Mouse (Mus musculus) thymus, adult 2 months (tissue): Measurements from ENCODE around the gene Vac14. TPM values are rescaled to one million over a fixed set of nuclear protein-coding genes. Genes with fewer than 3 reads are reported as not detected.

Source experiments
- DNase-seq: peaks from one replicate; pipeline ENCODE4 v3.0.0; 2021
- H3K27ac ChIP-seq: fragments of 200-500 bp; 2 replicates; pipeline ENCODE4 v1.5.1; 2012; ENCODE audit warnings: low read length, control low read depth; ENCODE audit not compliant: control insufficient read depth, insufficient read depth
- H3K27me3 ChIP-seq: fragments of 200-500 bp; 2 replicates; pipeline ENCODE4 v1.6.1; 2012; ENCODE audit warnings: mild to moderate bottlenecking, low read length, moderate library complexity, mixed read lengths; ENCODE audit not compliant: control insufficient read depth, insufficient read depth
- H3K36me3 ChIP-seq: fragments of 200-500 bp; 2 replicates; pipeline ENCODE4 v1.6.1; 2012; ENCODE audit warnings: mild to moderate bottlenecking, low read length, moderate library complexity; ENCODE audit not compliant: control insufficient read depth, insufficient read depth
- H3K4me1 ChIP-seq: fragments of 200-500 bp; replicated peaks from 2 replicates; pipeline ENCODE4 v1.6.1; 2012; ENCODE audit warnings: low read length; ENCODE audit not compliant: control insufficient read depth, insufficient read depth
- H3K4me3 ChIP-seq: fragments of 200-500 bp; 2 replicates; pipeline ENCODE4 v1.5.1; 2012; ENCODE audit warnings: mild to moderate bottlenecking, low read length, control low read depth, moderate library complexity; ENCODE audit not compliant: control insufficient read depth, insufficient read depth
- CTCF ChIP-seq: fragments of 200-500 bp; IDR thresholded peaks from 2 replicates; pipeline ENCODE4 v1.5.1; 2012; ENCODE audit warnings: mild to moderate bottlenecking, control low read depth, low read length, moderate library complexity, borderline replicate concordance; ENCODE audit not compliant: control insufficient read depth, poor library complexity, insufficient read depth; ENCODE audit errors: extremely low read depth
- POLR2A ChIP-seq: fragments of 200-500 bp; IDR thresholded peaks from 2 replicates; pipeline ENCODE4 v1.6.1; 2012; ENCODE audit warnings: mild to moderate bottlenecking, low read length, control low read depth, moderate library complexity; ENCODE audit not compliant: control insufficient read depth, poor library complexity, insufficient read depth; ENCODE audit errors: extremely low read depth
- WGBS: fragments of 180-500 bp; shearing (Covaris S2); methylation state at CpG from one replicate; pipeline ENCODE4 v1.1.7; 2018; 5-methylcytosine and 5-hydroxymethylcytosine counted together
- polyA plus RNA-seq: library from polyadenylated mRNA; depleted of rRNA; stranded (reverse); fragments of >200 nt; gene quantifications from 2 replicates; pipeline ENCODE4 v1.2.3, GENCODE M21; 2012

Gene Vac14
- polyA plus RNA-seq, 1 experiment: 59.4 TPM

DNA sequence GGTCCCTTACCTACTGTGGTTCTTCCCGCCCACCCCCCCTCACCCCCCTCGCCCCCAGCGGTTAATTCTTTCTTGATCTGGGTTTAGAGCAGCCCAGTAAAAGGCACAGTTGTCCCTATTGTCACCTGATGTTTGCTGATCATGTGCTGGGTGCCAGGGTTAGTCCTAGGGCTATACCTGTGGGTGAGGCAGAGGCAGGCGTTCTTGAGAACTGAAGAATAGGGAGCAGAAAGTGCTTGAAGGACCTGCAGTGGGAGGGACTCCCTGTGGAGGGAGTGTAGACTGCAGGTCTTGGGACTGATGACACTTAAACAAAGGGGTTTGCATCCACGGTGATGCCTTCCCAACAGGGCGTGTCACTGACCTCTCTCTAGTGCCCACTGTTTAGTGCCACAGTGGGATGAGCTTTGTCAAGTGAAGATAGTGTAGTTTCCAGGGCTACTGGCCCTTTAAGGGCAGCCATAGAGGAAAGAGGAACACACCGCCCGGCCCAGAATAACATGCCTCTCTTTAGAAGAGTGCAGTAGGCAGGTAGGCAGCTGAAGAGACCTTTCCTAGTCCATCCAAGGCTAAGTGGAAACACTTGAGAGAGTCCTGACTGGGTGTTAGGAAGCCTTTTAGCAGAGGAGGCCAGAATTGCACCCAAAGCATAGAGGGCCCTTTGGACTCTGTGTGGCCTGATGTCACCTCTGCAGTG is 51.7 kb downstream of the Vac14 start:
- no peaks in the 10 kb centered on the region for H3K27me3 ChIP-seq
- no peak overlapping the region for H3K27ac ChIP-seq
- H3K4me1 ChIP-seq: no peaks in the 10 kb centered on the region
- 76% methylated on average over 8 of the region's 8 CpGs for WGBS
- TF ChIP-seq POLR2A: no peak
- no peak for TF ChIP-seq CTCF
- H3K36me3 ChIP-seq: no peaks in the 10 kb centered on the region
- DNase-seq: no peak
- H3K4me3 ChIP-seq: no peak overlapping the region

GRCm38 (mm10) chr8:110671309-110671708 is 52.9 kb downstream of the Vac14 start:
- no peaks in the 10 kb centered on the region for H3K27me3 ChIP-seq
- 83% methylated on average over 6 of the region's 6 CpGs for WGBS
- DNase-seq: no peak
- H3K4me1 ChIP-seq: no peaks in the 10 kb centered on the region
- H3K36me3 ChIP-seq: no peaks in the 10 kb centered on the region
- TF ChIP-seq CTCF (no peak), POLR2A (no peak)
- no peak overlapping the region for H3K27ac ChIP-seq
- H3K4me3 ChIP-seq: no peak overlapping the region

- no peaks in the 10 kb centered on the region for H3K36me3 ChIP-seq
- no peaks in the 10 kb centered on the region for H3K27me3 ChIP-seq
- WGBS: 95% methylated on average over 2 of the region's 2 CpGs
- no peak for TF ChIP-seq POLR2A
- TF ChIP-seq CTCF: no peak
- no peak for DNase-seq
- H3K27ac ChIP-seq: no peak overlapping the region
- H3K4me1 ChIP-seq: no peaks in the 10 kb centered on the region
- H3K4me3 ChIP-seq: no peak overlapping the region
Observed at GRCm38 (mm10) chr8:110672133-110672532, 53.7 kb downstream of the Vac14 start.

GRCm38 (mm10) chr8:110673168-110673567 is 54.8 kb downstream of the Vac14 start:
- WGBS: 90% methylated on average over 2 of the region's 2 CpGs
- no peaks in the 10 kb centered on the region for H3K27me3 ChIP-seq
- H3K36me3 ChIP-seq: no peaks in the 10 kb centered on the region
- TF ChIP-seq CTCF (no peak), POLR2A (no peak)
- no peaks in the 10 kb centered on the region for H3K4me1 ChIP-seq
- H3K27ac ChIP-seq: no peak overlapping the region
- DNase-seq: no peak
- H3K4me3 ChIP-seq: no peak overlapping the region

DNA sequence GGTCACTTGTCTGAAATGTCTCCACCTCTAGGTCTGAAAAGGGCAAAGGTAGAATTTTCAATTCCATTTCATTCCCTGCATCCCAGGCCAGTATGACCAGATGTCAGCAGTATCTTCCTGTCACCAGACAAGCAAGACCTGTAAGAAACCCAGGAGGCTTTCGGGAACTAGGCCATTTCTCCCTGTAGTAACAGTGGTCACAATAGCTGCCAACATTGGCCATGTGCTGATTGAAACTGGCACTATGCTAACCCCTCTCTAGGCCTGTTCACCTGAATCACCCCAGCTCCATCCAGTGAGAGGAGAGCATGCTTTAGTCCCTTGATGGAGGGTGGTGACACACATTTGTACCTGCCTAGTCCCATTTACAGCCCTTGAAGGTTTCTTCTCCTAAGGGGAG is 56.2 kb downstream of the Vac14 start:
- H3K4me3 ChIP-seq: no peak overlapping the region
- 93% methylated on average over 1 of the region's 1 CpGs for WGBS
- H3K27me3 ChIP-seq: no peaks in the 10 kb centered on the region
- no peak for TF ChIP-seq POLR2A
- no peak for TF ChIP-seq CTCF
- no peak overlapping the region for H3K27ac ChIP-seq
- no peaks in the 10 kb centered on the region for H3K36me3 ChIP-seq
- no peaks in the 10 kb centered on the region for H3K4me1 ChIP-seq
- no peak for DNase-seq

GRCm38 (mm10) chr8:110676702-110677101 is 58.3 kb downstream of the Vac14 start:
- no peak for DNase-seq
- no peaks in the 10 kb centered on the region for H3K27me3 ChIP-seq
- no peaks in the 10 kb centered on the region for H3K4me1 ChIP-seq
- 93% methylated on average over 5 of the region's 5 CpGs for WGBS
- no peaks in the 10 kb centered on the region for H3K36me3 ChIP-seq
- H3K27ac ChIP-seq: no peak overlapping the region
- no peak overlapping the region for H3K4me3 ChIP-seq
- TF ChIP-seq CTCF: no peak
- TF ChIP-seq POLR2A: no peak
